Mouse (Mus musculus): Measurements from ENCODE around the gene Rbm47.

The Rbm47 gene

DNA sequence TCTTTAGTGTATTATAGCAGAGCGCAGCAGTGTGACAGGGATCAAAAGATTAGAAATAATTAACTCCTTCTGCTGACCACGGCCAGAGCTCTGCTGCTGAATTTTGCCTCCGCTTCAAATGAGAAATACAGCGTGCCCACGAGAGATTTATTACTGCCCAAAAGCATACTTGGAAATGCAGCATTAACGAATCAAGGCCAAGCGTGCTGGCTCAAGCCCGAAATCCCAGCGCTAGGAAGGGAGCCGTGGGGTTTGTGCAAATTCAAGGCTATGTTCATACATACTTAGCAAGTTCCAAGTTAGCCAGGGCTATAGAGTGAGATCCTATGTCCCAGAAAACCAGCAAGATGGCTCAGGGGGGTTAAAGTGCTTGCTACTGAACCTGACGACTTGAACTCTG, 47.5 kb downstream of the Rbm47 start:
- DNase-seq (ENCODE audit: low spot score in 2 of 2) = no peak

- DNase-seq (ENCODE audit: low spot score in 2 of 2) = no peak
These were observed 48.0 kb downstream of the Rbm47 start for GRCm38 (mm10) chr5:66124931-66125330.

DNA sequence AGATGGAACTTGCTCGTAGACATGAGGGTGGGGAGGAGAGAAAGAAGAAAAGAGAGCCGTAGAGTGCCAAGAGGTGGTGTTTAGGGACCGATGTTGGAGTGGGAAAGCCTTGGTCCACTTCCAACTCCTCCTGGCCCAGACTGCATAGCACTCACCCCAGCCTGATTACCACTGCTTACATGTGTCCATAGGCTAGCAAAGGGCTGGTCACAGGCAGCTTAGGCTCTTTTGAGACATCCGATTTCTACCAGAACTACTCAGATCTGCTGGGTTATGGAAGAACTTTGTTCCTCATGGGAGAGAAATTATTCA, 48.9 kb downstream of the Rbm47 start:
- DNase-seq (ENCODE audit: low spot score in 2 of 2) = no peak

DNA sequence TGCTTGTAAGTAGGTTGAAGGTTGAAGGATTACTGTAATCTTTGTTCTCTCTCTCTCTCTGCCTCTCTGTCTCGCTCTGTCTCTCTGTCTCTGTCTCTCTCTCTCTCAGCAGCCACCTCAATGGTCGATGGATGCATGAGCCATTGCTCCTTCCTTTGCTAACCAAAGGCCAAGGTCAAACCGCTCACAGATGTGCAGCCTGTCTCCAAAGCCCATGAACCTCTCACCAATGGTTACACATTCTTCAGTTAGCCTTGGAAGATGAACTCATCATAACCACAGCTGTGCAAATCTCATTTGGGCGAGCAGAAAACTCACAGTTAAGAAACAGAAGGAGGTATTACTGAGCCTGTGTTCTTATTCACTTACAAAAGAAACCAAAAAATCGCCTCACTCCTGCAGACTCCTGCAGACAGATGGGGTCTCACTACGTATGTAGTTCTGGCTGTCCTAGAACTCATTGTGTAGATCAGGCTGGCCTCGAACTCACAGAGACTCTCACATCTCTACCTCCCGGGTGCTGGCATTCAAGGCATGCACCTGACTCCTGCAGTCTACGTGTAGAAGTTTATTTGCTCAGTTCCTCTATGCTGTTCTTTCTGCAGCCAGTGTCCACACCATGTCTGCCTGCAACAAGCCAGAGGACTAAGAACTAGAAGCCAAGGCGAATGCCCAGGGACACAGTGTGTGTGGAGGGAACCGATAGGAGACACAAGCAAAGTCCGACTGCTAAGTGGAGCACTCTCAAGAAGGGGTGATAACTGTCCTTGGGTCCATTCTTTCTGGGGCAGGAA, 49.4 kb downstream of the Rbm47 start:
- no peak for DNase-seq (ENCODE audit: low spot score in 2 of 2)

DNA sequence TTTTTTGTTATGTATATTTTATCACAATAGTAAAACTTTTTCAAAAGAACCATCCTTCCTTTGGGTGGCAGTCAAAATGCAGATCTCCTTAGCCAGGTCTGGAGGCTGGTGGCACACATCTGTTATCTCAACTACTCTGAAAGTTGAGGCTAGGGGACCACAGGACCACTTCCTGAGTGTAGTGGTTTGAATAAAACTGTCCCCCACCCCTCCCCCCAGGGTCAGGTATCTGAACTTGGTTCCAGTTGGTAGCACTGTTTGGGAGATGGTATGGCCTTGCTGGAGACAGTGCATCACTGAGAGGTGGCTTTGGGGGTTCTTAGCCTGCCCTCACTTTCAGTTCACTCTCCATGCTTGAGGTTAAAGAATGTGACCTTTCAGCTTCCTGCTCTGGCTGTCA, 51.7 kb downstream of the Rbm47 start:
- no peak for DNase-seq (ENCODE audit: low spot score in 2 of 2)

GRCm38 (mm10) chr5:66114751-66115150, 58.2 kb downstream of the Rbm47 start:
- DNase-seq (ENCODE audit: low spot score in 2 of 2) = peak; percentile 45 to 50

DNA sequence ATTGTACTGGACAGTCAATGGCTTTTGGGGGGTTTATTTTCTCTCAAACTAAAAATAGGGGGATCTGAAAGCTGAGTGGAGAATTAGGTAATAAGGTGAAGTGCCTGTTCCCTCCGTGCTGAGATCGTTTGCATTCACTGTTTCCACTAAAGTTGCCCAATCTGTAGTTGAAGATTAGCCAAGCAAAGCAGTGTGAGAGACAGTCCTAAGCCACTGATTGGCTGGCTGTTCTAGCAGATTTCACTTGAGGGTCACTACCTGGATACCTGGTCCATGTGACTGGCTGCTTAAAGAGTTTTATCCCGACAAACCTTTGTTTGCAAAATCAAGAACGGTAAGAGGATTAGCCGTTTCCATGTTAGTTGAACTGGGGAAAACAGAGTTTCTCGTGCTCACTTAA, 58.7 kb downstream of the Rbm47 start:
- no peak for DNase-seq (ENCODE audit: low spot score in 2 of 2)

GRCm38 (mm10) chr5:66112059-66112458, 60.9 kb downstream of the Rbm47 start:
- peak; percentile 28 to 31 for DNase-seq (ENCODE audit: low spot score in 2 of 2)

GRCm38 (mm10) chr5:66106372-66106771, 66.5 kb downstream of the Rbm47 start:
- DNase-seq (ENCODE audit: low spot score in 2 of 2) = no peak

DNA sequence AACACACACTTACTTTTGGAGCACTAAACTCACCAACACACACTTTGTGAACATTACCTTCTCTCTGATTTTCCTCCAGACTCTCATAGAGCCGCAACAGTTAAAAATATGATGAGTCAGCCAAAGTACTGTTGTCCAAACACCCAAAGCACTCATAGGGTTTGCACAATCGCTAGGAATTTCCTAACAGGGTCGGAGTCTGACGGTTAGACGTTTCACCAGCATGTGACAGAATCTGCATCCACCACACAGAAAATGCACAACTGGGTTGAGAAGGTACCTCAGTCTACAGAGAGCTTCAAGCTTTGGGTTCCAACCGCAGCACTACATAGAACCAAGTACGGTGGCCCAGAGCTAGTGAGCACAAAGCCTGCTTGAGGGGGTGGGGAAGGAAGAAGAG, 67.0 kb downstream of the Rbm47 start:
- DNase-seq (ENCODE audit: low spot score in 2 of 2) = peak; percentile 26 to 41

DNA sequence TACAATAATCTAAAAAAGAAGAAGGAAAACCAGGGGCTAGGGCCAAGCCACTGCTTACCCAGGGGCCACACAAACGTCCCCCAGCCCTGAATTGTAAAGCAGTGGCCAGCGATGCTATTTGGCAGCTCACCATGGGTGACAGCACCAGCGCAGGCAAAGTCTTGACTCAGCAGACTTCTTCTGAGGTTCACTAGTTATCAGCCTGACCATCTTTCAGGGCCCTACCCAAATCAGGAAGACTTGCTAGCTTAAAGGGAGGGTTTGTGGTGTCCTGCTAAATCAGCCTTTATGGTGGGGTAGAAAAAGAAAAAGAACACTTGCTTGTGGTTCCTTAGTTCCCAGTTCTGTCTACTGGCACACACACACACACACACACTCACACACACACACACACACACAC, 67.6 kb downstream of the Rbm47 start:
- no peak for DNase-seq (ENCODE audit: low spot score in 2 of 2)

- no peak for DNase-seq (ENCODE audit: low spot score in 2 of 2)
These were observed 69.5 kb downstream of the Rbm47 start for GRCm38 (mm10) chr5:66103386-66103785.

DNA sequence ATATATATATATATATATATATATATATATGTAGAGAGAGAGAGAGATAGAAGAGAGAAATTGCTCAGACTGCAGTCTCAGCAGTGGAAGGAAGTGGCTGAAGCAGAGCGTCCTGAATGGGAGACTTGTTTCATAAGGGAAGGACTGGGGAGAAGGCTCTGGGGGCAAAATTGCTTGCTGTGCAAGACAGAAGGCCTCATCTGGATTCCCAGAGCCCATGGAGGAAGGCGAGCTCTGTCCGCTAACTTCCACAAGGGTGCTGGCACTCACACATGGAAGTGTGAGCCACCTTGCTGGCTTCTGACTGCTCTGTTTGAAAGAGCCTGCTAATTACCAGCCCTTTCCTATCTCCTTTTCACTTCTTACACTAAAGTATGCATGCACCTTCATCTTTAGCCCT, 70.1 kb downstream of the Rbm47 start:
- no peak for DNase-seq (ENCODE audit: low spot score in 2 of 2)

- no peak for DNase-seq (ENCODE audit: low spot score in 2 of 2)
These were observed 71.3 kb downstream of the Rbm47 start for GRCm38 (mm10) chr5:66101577-66101976.

DNA sequence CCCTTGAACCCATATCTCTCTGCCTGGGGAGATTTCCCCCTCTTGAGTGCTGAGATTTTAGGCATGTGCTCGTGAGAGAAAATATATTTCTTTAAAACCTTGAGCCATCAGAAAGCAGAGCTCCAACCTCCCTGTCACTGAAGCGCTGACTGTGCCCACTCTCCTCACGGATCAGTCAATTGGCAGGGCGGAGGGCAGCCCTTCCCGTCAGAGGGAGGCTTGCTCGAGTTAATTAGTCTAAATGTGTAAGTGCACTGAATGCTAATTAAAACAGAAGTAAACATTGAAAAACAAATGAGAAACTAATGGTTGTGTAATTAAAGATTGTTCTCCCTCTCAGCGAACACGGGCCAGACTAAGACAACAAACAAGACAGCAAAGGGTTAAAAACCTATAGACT, 72.6 kb downstream of the Rbm47 start:
- DNase-seq (ENCODE audit: low spot score in 2 of 2) = no peak

GRCm38 (mm10) chr5:66098094-66098871, 74.6 kb downstream of the Rbm47 start:
- DNase-seq (ENCODE audit: low spot score in 2 of 2) = no peak

GRCm38 (mm10) chr5:66096081-66096480, 76.8 kb downstream of the Rbm47 start:
- DNase-seq (ENCODE audit: low spot score in 2 of 2) = no peak

DNA sequence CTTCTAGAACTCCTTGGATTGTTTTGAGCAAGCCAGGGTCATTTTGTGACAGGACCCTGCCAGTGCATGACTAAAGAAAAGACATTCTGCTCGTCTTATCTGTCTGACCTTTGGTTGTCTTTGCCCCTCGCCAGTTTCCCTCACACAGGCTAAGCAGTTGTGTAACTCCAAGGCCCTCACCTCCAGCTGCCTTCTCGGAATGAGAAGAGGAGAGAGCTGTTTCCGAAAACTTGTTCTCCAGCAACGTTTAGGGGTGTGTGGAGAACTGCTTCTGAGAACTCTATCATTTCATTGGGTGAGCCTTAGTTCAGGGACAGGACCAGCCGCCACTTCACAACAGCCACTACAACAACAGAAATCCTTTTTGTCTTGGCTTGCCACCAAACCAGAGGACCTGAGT, 77.8 kb downstream of the Rbm47 start:
- DNase-seq (ENCODE audit: low spot score in 2 of 2) = no peak

DNA sequence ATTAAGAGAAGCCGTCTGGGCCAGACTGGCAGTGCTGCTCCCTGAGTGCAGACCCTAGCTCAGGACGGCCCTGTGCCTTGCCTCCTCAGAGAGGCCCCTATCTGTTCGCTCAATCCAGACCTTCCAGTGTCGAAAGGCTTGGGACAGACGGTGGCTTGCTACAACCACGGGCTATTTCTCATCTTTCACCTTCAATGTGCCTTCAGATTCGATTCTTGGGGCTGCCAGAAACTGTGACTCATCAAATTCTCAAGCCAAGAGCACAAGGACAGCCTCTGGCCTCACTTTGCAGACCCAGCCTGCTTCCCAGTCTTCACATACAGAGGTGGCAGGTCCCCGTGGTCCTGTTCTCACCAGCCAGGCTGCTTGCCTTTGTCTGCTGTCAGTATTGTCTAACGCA, 82.9 kb downstream of the Rbm47 start:
- no peak for DNase-seq (ENCODE audit: low spot score in 2 of 2)

- DNase-seq (ENCODE audit: low spot score in 2 of 2) = no peak
These were observed 83.3 kb downstream of the Rbm47 start for GRCm38 (mm10) chr5:66089600-66089999.

GRCm38 (mm10) chr5:66088902-66089295, 84.0 kb downstream of the Rbm47 start:
- DNase-seq (ENCODE audit: low spot score in 2 of 2) = no peak

DNA sequence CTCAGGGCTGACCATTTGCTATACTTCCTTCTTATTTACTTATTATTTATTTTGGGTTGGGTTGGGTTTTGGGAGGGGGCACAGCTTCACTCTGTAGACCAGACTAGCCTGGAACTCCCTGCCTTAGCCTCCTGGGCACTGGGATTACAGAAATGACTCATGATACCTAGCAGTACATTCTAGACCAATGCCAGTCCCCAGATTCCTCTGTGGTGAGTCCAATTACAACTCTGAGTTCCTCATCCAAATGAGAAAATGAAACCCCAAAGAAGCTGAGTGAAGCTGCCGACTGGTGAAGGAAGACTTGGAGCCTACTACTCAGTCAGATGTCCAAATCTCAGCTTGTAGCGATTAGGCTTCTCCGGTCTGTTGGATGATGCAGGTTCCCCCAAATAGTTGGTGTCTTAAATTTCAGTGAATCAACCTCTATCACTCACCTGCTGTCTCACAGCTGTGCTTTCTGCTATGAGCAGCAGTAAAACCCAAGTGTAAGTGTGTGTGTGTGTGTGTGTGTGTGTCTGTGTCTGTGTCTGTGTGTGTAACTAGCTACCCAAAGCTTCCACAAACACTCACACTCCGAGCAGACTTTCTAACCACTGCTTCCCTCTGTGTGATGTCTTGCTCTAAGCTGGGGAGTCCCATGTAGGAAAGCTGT, 84.5 kb downstream of the Rbm47 start:
- DNase-seq (ENCODE audit: low spot score in 2 of 2) = no peak

- no peak for DNase-seq (ENCODE audit: low spot score in 2 of 2)
These were observed 86.0 kb downstream of the Rbm47 start for GRCm38 (mm10) chr5:66086952-66087351.
